Mouse (Mus musculus) kidney, adult 18-20 months (tissue): ENCODE data around the gene Mtif2.
"Not testable (repeated sequence)": the region's sequence is repeated elsewhere in the genome, so short reads cannot be mapped to it uniquely, and the experiment has no call there.

Source experiments
- DNase-seq: peaks from one replicate; pipeline ENCODE4 v3.0.0; 2021

The Mtif2 gene

GRCm38 (mm10) chr11:29525988-29526794 lies at the start of gene Mtif2:
TSS of gene Mtif2 (plus strand) at chr11:29526408.
- DNase-seq: peak; percentile 86

- DNase-seq: no peak
Measured at GRCm38 (mm10) chr11:29493135-29493534, 33.1 kb upstream of the Mtif2 start.

- DNase-seq: no peak
Measured at GRCm38 (mm10) chr11:29496962-29497361, 29.2 kb upstream of the Mtif2 start.

- DNase-seq: no peak
Measured at GRCm38 (mm10) chr11:29503948-29504893, 22.0 kb upstream of the Mtif2 start.

- DNase-seq: no peak
Measured at GRCm38 (mm10) chr11:29504899-29505625, 21.1 kb upstream of the Mtif2 start.

GRCm38 (mm10) chr11:29509421-29509820 lies 16.8 kb upstream of the Mtif2 start:
- no peak for DNase-seq

GRCm38 (mm10) chr11:29512818-29513535 lies 13.2 kb upstream of the Mtif2 start:
- no peak for DNase-seq

- no peak for DNase-seq
Measured at GRCm38 (mm10) chr11:29514325-29514681, 11.9 kb upstream of the Mtif2 start.

GRCm38 (mm10) chr11:29514682-29515412 lies 11.4 kb upstream of the Mtif2 start, which contains the start of gene Prorsd1:
TSS of gene Prorsd1 (minus strand) at chr11:29515033.
- DNase-seq: peak; percentile 92

- no peak for DNase-seq
Measured at GRCm38 (mm10) chr11:29538201-29538600, 12.0 kb downstream of the Mtif2 start.

GRCm38 (mm10) chr11:29544225-29544945 lies 18.2 kb downstream of the Mtif2 start:
- DNase-seq: no peak

- DNase-seq: not testable (repeated sequence)
Measured at GRCm38 (mm10) chr11:29545150-29545752, 19.0 kb downstream of the Mtif2 start.

- DNase-seq: not testable (repeated sequence)
Measured at GRCm38 (mm10) chr11:29546297-29546696, 20.1 kb downstream of the Mtif2 start.

- DNase-seq: no peak
Measured at GRCm38 (mm10) chr11:29546762-29547161, 20.6 kb downstream of the Mtif2 start.

GRCm38 (mm10) chr11:29547249-29547751 lies 21.1 kb downstream of the Mtif2 start:
- DNase-seq: no peak

GRCm38 (mm10) chr11:29547752-29548503 lies 21.7 kb downstream of the Mtif2 start, which contains the start of the genes Clhc1 and Rps27a:
TSS of gene Clhc1 (plus strand) at chr11:29547950.
TSS of gene Rps27a (minus strand) at chr11:29548109.
- peak; percentile 96 for DNase-seq

GRCm38 (mm10) chr11:29548504-29549424 lies 22.6 kb downstream of the Mtif2 start:
- no peak for DNase-seq

- DNase-seq: no peak
Measured at GRCm38 (mm10) chr11:29549425-29549778, 23.2 kb downstream of the Mtif2 start.
